Mouse (Mus musculus): ENCODE results near the gene Ofcc1. TPM values are rescaled to one million over a fixed set of nuclear protein-coding genes. Genes with fewer than 3 reads are reported as not detected.

Gene Ofcc1
- polyA plus RNA-seq, 1 experiment: not detected

DNA sequence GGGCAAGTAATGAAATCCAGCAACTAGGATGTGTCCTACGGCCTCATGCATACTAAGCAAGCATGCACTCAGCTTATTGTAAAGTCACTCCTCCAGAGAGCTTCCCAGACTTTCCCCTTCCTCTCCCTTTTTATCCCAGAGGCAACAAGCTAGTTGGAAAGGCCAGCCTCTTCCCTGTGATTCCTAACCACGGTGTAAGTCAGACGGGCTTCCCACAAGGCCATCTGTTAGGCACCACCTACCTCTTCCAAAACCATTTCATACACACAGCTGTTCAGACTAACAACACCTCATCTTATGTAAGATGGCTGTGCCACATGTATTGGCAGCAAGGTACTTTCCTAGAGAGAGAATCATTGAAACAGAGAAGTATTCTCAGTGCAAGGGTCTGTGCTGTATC, 124.9 kb downstream of the Ofcc1 start:
- TF ChIP-seq POLR2AphosphoS2 (IDR thresholded peaks at IDR 0.05; ENCODE audit: insufficient read length, low read depth): no peak
- no peak for TF ChIP-seq POLR2A (IDR thresholded peaks at IDR 0.05; ENCODE audit: insufficient read length, low read depth)
- TF ChIP-seq MYOD1 (IDR thresholded peaks at IDR 0.05; ENCODE audit: control insufficient read depth in 1 of 3, insufficient read length in 2 of 3, low read depth in 2 of 3): no peak
- TF ChIP-seq CEBPB (IDR thresholded peaks at IDR 0.05; ENCODE audit: insufficient read depth, poor library complexity, severe bottlenecking): no peak
- no peak for TF ChIP-seq SRF (IDR thresholded peaks at IDR 0.05; ENCODE audit: control insufficient read depth, insufficient read length, low read depth)
- no peak for TF ChIP-seq MYOG (IDR thresholded peaks at IDR 0.05; ENCODE audit: control insufficient read depth in 1 of 3, insufficient read depth in 1 of 3, insufficient read length in 2 of 3, low read depth in 2 of 3)
- TF ChIP-seq TCF12 (IDR thresholded peaks at IDR 0.05; ENCODE audit: insufficient read depth, poor library complexity, severe bottlenecking): no peak
- TF ChIP-seq TCF3 (IDR thresholded peaks at IDR 0.05; ENCODE audit: insufficient read length, low read depth): no peak
- TF ChIP-seq E2F4 (IDR thresholded peaks at IDR 0.05; ENCODE audit: insufficient read depth): no peak
- no peaks in the 10 kb centered on the region for H3K36me3 ChIP-seq (ENCODE audit: control insufficient read depth, insufficient read depth)
- H3K79me2 ChIP-seq (ENCODE audit: control insufficient read depth, insufficient read depth): no peaks in the 10 kb centered on the region
- no peaks in the 10 kb centered on the region for H3K27me3 ChIP-seq (ENCODE audit: control insufficient read depth, insufficient read depth, insufficient read length)
- H3K4me3 ChIP-seq: no peak overlapping the region
- H3ac ChIP-seq (ENCODE audit: control insufficient read depth, insufficient read length): no peak overlapping the region
- H3K4me2 ChIP-seq (ENCODE audit: low read depth): no peak overlapping the region

DNA sequence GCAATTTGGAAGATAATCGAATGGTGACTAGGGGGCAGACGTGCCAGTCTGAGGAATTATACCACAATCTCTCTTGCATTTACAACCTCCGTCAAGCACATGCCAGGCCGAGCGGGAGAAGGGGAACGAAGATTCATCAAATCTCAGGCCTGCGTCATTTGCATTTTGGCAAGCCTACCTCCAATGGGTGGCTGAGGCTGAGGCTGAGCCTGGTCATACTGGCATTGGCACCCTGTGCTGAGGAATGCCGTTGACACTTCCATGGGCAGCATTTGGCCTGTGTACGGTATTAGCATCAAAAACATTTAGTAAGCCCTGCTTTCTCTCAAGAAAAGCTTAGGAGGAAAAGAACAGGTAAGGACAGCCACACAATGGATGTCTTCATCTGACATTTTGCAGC, 152.9 kb downstream of the Ofcc1 start:
- Histone ChIP-seq H3ac (ENCODE audit: control insufficient read depth, insufficient read length) (no peak overlapping the region), H3K4me3 (no peak overlapping the region), H3K36me3 (ENCODE audit: control insufficient read depth, insufficient read depth) (no peaks in the 10 kb centered on the region), H3K79me2 (ENCODE audit: control insufficient read depth, insufficient read depth) (no peaks in the 10 kb centered on the region), H3K4me2 (ENCODE audit: low read depth) (no peak overlapping the region), H3K27me3 (ENCODE audit: control insufficient read depth, insufficient read depth, insufficient read length) (no peaks in the 10 kb centered on the region)
- no peak for TF ChIP-seq SRF (IDR thresholded peaks at IDR 0.05; ENCODE audit: control insufficient read depth, insufficient read length, low read depth)
- TF ChIP-seq MYOD1 (IDR thresholded peaks at IDR 0.05; ENCODE audit: control insufficient read depth in 1 of 3, insufficient read length in 2 of 3, low read depth in 2 of 3): no peak
- TF ChIP-seq POLR2AphosphoS2 (IDR thresholded peaks at IDR 0.05; ENCODE audit: insufficient read length, low read depth): no peak
- no peak for TF ChIP-seq MAX (IDR thresholded peaks at IDR 0.05; ENCODE audit: low read depth)
- no peak for TF ChIP-seq USF1 (IDR thresholded peaks at IDR 0.05; ENCODE audit: low read depth)
- no peak for TF ChIP-seq TCF12 (IDR thresholded peaks at IDR 0.05; ENCODE audit: insufficient read depth, poor library complexity, severe bottlenecking)
- no peak for TF ChIP-seq POLR2A (IDR thresholded peaks at IDR 0.05; ENCODE audit: insufficient read length, low read depth)
- no peak for TF ChIP-seq TCF3 (IDR thresholded peaks at IDR 0.05; ENCODE audit: insufficient read length, low read depth)
- TF ChIP-seq E2F4 (IDR thresholded peaks at IDR 0.05; ENCODE audit: insufficient read depth): no peak
- no peak for TF ChIP-seq CEBPB (IDR thresholded peaks at IDR 0.05; ENCODE audit: insufficient read depth, poor library complexity, severe bottlenecking)
- no peak for TF ChIP-seq REST (IDR thresholded peaks at IDR 0.05; ENCODE audit: insufficient read depth, insufficient read length)
- TF ChIP-seq MYOG (IDR thresholded peaks at IDR 0.05; ENCODE audit: control insufficient read depth in 1 of 3, insufficient read depth in 1 of 3, insufficient read length in 2 of 3, low read depth in 2 of 3): no peak

DNA sequence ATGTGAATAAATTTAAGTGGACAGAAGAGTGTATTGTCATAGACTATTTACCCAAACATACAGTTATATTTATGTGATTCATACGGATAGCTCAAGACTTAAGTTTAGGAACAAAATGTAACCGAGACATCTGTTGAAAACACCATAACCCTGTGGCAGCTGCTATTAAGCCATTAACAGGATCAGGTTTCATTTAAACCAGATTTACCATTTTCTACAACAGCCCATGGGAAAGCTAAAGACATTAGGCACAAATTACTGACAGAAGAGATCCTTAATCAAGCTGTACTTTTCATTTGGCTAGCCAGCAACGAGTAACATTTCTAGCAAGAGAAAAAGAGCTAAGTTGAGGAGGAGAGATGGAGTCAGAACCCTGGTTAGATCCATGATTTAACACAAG, 179.5 kb downstream of the Ofcc1 start:
- Histone ChIP-seq H3K4me2 (ENCODE audit: low read depth) (no peak overlapping the region), H3K4me3 (no peak overlapping the region), H3K79me2 (ENCODE audit: control insufficient read depth, insufficient read depth) (no peaks in the 10 kb centered on the region), H3ac (ENCODE audit: control insufficient read depth, insufficient read length) (no peak overlapping the region), H3K36me3 (ENCODE audit: control insufficient read depth, insufficient read depth) (no peaks in the 10 kb centered on the region), H3K27me3 (ENCODE audit: control insufficient read depth, insufficient read depth, insufficient read length) (no peaks in the 10 kb centered on the region)
- TF ChIP-seq CEBPB (IDR thresholded peaks at IDR 0.05; ENCODE audit: insufficient read depth, poor library complexity, severe bottlenecking) (no peak), MYOD1 (IDR thresholded peaks at IDR 0.05; ENCODE audit: control insufficient read depth in 1 of 3, insufficient read length in 2 of 3, low read depth in 2 of 3) (no peak), POLR2A (IDR thresholded peaks at IDR 0.05; ENCODE audit: insufficient read length, low read depth) (no peak), TCF3 (IDR thresholded peaks at IDR 0.05; ENCODE audit: insufficient read length, low read depth) (no peak), E2F4 (IDR thresholded peaks at IDR 0.05; ENCODE audit: insufficient read depth) (no peak), REST (IDR thresholded peaks at IDR 0.05; ENCODE audit: insufficient read depth, insufficient read length) (no peak), MAX (IDR thresholded peaks at IDR 0.05; ENCODE audit: low read depth) (no peak), USF1 (IDR thresholded peaks at IDR 0.05; ENCODE audit: low read depth) (no peak), TCF12 (IDR thresholded peaks at IDR 0.05; ENCODE audit: insufficient read depth, poor library complexity, severe bottlenecking) (no peak), POLR2AphosphoS2 (IDR thresholded peaks at IDR 0.05; ENCODE audit: insufficient read length, low read depth) (no peak), SRF (IDR thresholded peaks at IDR 0.05; ENCODE audit: control insufficient read depth, insufficient read length, low read depth) (no peak)

DNA sequence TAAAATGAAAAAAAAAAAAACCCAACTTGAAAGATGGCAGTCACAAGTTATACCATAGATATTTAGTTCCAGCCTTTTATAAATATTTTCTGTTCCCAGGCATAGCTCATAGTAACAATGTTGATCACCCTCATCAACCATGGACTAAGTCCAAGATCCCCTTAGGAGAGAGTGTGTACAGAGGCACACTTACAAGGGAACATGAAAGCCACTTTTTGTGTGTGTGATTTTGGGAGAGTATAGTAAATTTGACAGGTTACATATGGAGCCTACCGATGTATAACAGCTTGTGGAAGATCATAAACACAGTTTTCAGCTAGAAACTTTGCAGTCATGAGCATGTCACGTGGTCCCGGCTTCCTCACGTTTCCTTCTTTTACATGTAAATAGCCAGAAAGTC, 189.5 kb downstream of the Ofcc1 start:
- H3K79me2 ChIP-seq (ENCODE audit: control insufficient read depth, insufficient read depth): no peaks in the 10 kb centered on the region
- H3K36me3 ChIP-seq (ENCODE audit: control insufficient read depth, insufficient read depth): no peaks in the 10 kb centered on the region
- no peaks in the 10 kb centered on the region for H3K27me3 ChIP-seq (ENCODE audit: control insufficient read depth, insufficient read depth, insufficient read length)
- no peak for TF ChIP-seq TCF3 (IDR thresholded peaks at IDR 0.05; ENCODE audit: insufficient read length, low read depth)
- no peak for TF ChIP-seq TCF12 (IDR thresholded peaks at IDR 0.05; ENCODE audit: insufficient read depth, poor library complexity, severe bottlenecking)
- no peak for TF ChIP-seq MAX (IDR thresholded peaks at IDR 0.05; ENCODE audit: low read depth)
- no peak for TF ChIP-seq POLR2A (IDR thresholded peaks at IDR 0.05; ENCODE audit: insufficient read length, low read depth)
- no peak for TF ChIP-seq MYOG (IDR thresholded peaks at IDR 0.05; ENCODE audit: control insufficient read depth in 1 of 3, insufficient read depth in 1 of 3, insufficient read length in 2 of 3, low read depth in 2 of 3)
- no peak for TF ChIP-seq CEBPB (IDR thresholded peaks at IDR 0.05; ENCODE audit: insufficient read depth, poor library complexity, severe bottlenecking)
- TF ChIP-seq SRF (IDR thresholded peaks at IDR 0.05; ENCODE audit: control insufficient read depth, insufficient read length, low read depth): no peak
- TF ChIP-seq MYOD1 (IDR thresholded peaks at IDR 0.05; ENCODE audit: control insufficient read depth in 1 of 3, insufficient read length in 2 of 3, low read depth in 2 of 3): no peak
- TF ChIP-seq E2F4 (IDR thresholded peaks at IDR 0.05; ENCODE audit: insufficient read depth): no peak
- no peak for TF ChIP-seq USF1 (IDR thresholded peaks at IDR 0.05; ENCODE audit: low read depth)
- TF ChIP-seq POLR2AphosphoS2 (IDR thresholded peaks at IDR 0.05; ENCODE audit: insufficient read length, low read depth): no peak
- TF ChIP-seq REST (IDR thresholded peaks at IDR 0.05; ENCODE audit: insufficient read depth, insufficient read length): no peak
- no peak overlapping the region for H3ac ChIP-seq (ENCODE audit: control insufficient read depth, insufficient read length)
- no peak overlapping the region for H3K4me2 ChIP-seq (ENCODE audit: low read depth)
- no peak overlapping the region for H3K4me3 ChIP-seq

Data from myocyte (in vitro differentiated cells).